Mouse (Mus musculus): ENCODE results near the gene Copz2.

DNA sequence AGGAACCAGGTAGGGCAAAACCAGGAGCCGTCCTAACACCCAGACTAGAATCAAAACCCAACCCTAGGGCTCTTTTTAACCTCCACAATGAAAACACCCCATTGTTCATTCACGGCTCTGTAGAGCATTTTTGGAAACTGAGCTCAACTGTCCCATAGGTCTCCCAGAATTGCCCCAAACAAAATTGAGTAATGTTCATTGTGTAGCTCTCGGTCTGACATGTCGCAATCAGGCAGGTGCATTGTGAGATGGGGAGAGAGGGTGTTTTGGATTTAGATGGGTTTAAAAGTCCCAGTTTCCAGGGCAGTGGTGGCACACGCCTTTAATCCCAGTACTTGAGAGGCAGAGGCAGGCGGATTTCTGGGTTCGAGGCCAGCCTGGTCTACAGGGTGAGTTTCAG lies 10.2 kb upstream of the Copz2 start:
- no peak for TF ChIP-seq USF1 (IDR thresholded peaks at IDR 0.05; ENCODE audit: low read depth)
- TF ChIP-seq POLR2A (IDR thresholded peaks at IDR 0.05; ENCODE audit: insufficient read length, low read depth) = no peak
- TF ChIP-seq MAX (IDR thresholded peaks at IDR 0.05; ENCODE audit: low read depth) = no peak
- no peak for TF ChIP-seq E2F4 (IDR thresholded peaks at IDR 0.05; ENCODE audit: insufficient read depth)
- TF ChIP-seq SRF (IDR thresholded peaks at IDR 0.05; ENCODE audit: control insufficient read depth, insufficient read length, low read depth) = no peak
- TF ChIP-seq TCF3 (IDR thresholded peaks at IDR 0.05; ENCODE audit: insufficient read length, low read depth) = no peak
